Mouse (Mus musculus): ENCODE data around the gene Asf1b. TPM values are rescaled to one million over a fixed set of nuclear protein-coding genes. Genes with fewer than 3 reads are reported as not detected.

The Asf1b gene
- polyA plus RNA-seq, 1 experiment from 2014 or later = 16.6 TPM

DNA sequence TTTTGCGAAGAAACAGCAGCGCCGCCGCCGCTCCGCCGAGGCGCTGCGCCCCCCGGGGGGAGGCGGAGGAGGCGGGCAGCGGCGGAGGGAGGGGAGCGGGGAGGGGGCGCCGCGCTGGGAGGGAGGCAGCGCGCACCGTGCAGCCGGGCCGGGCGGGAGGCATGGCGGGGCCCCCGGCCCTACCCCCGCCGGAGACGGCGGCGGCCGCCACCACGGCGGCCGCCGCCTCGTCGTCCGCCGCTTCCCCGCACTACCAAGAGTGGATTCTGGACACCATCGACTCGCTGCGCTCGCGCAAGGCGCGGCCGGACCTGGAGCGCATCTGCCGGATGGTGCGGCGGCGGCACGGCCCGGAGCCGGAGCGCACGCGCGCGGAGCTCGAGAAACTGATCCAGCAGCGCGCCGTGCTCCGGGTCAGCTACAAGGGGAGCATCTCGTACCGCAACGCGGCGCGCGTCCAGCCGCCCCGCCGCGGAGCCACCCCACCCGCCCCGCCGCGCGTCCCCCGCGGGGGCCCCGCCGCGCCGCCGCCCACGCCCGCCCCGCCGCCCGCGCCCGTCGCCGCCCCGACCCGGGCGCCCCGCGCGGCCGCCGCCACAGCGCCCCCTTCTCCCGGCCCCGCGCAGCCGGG is 42.3 kb downstream of the Asf1b start, which contains the start of gene Samd1:
Gene Samd1 (plus strand): TSS at position 162 of the 631 bp plus-strand sequence.
- peak within 1 kb of the TSS; percentile 92 for H3K4me2 ChIP-seq (replicated peaks; ENCODE audit: low read depth)
- ATAC-seq (ENCODE audit: low FRiP score, low TSS enrichment) = 0 out of 2 replicates have a peak, but pooled peaks have one; percentile 3
- H3K4me3 ChIP-seq (ENCODE audit: low read depth, low read length) = peak within 1 kb of the TSS; percentile 71
- WGBS = under 1% methylated on average over 45 of the region's 112 CpGs
- no peaks in the 10 kb centered on the region for H3K9me3 ChIP-seq (ENCODE audit: control insufficient read depth, low read length)
- H3K9ac ChIP-seq (ENCODE audit: low read length) = peak within 1 kb of the TSS; percentile 66
- peak; percentile 58 for DNase-seq (ENCODE audit: low spot score)
- H3K4me1 ChIP-seq (replicated peaks; ENCODE audit: control insufficient read depth, insufficient read depth) = peaks cover 10% of the 10 kb centered on the region
- H3K27ac ChIP-seq (replicated peaks) = peak within 1 kb of the TSS; percentile 92
- peaks cover 6% of the 10 kb centered on the region; the same call in 1 of the 2 replicates for H3K36me3 ChIP-seq (ENCODE audit: control insufficient read depth, insufficient read depth, low read length)
- H3K27me3 ChIP-seq (ENCODE audit: control insufficient read depth, insufficient read depth, low read length) = no peaks in the 10 kb centered on the region
- TF ChIP-seq CTCF (IDR thresholded peaks at IDR 0.05; ENCODE audit: low read depth) = no peak
- no peak for TF ChIP-seq EP300 (optimal IDR thresholded peaks at IDR 0.05)

- peak; percentile 65 for DNase-seq (ENCODE audit: low spot score)
- peaks cover 10% of the 10 kb centered on the region for H3K4me1 ChIP-seq (replicated peaks; ENCODE audit: control insufficient read depth, insufficient read depth)
- peak overlapping the region; percentile 66 for H3K9ac ChIP-seq (ENCODE audit: low read length)
- 1% methylated on average over 75 of the region's 92 CpGs for WGBS
- peak overlapping the region; percentile 63 for H3K4me3 ChIP-seq (ENCODE audit: low read depth, low read length)
- peak; percentile 27 for ATAC-seq (ENCODE audit: low FRiP score, low TSS enrichment)
- peak overlapping the region; percentile 92 for H3K4me2 ChIP-seq (replicated peaks; ENCODE audit: low read depth)
- no peaks in the 10 kb centered on the region for H3K27me3 ChIP-seq (ENCODE audit: control insufficient read depth, insufficient read depth, low read length)
- H3K27ac ChIP-seq (replicated peaks) = peak overlapping the region; percentile 92
- peaks cover 6% of the 10 kb centered on the region; the same call in 1 of the 2 replicates for H3K36me3 ChIP-seq (ENCODE audit: control insufficient read depth, insufficient read depth, low read length)
- no peaks in the 10 kb centered on the region for H3K9me3 ChIP-seq (ENCODE audit: control insufficient read depth, low read length)
- peak; percentile 66 for TF ChIP-seq CTCF (IDR thresholded peaks at IDR 0.05; ENCODE audit: low read depth)
- no peak for TF ChIP-seq EP300 (optimal IDR thresholded peaks at IDR 0.05)
Measured at GRCm38 (mm10) chr8:83998231-83999056, 43.1 kb downstream of the Asf1b start.

- Histone ChIP-seq H3K27me3 (ENCODE audit: control insufficient read depth, insufficient read depth, low read length) (no peaks in the 10 kb centered on the region), H3K9me3 (ENCODE audit: control insufficient read depth, low read length) (no peaks in the 10 kb centered on the region), H3K4me3 (ENCODE audit: low read depth, low read length) (peak overlapping the region; percentile 63; the same call in 1 of the 2 replicates), H3K36me3 (ENCODE audit: control insufficient read depth, insufficient read depth, low read length) (peaks cover 6% of the 10 kb centered on the region; the same call in 1 of the 2 replicates), H3K4me1 (replicated peaks; ENCODE audit: control insufficient read depth, insufficient read depth) (peaks cover 10% of the 10 kb centered on the region), H3K9ac (ENCODE audit: low read length) (0 out of 2 replicates have a peak overlapping the region, but pooled peaks have one; percentile 66), H3K4me2 (replicated peaks; ENCODE audit: low read depth) (peak overlapping the region; percentile 92), H3K27ac (replicated peaks) (no peak overlapping the region)
- DNase-seq (ENCODE audit: low spot score) (no peak), ATAC-seq (ENCODE audit: low FRiP score, low TSS enrichment) (no peak)
- whole genome bisulfite sequencing = 55% methylated on average over 16 of the region's 16 CpGs
- TF ChIP-seq CTCF (IDR thresholded peaks at IDR 0.05; ENCODE audit: low read depth) (no peak), EP300 (optimal IDR thresholded peaks at IDR 0.05) (no peak)
Measured at GRCm38 (mm10) chr8:83999057-83999705, 43.9 kb downstream of the Asf1b start.

- Histone ChIP-seq H3K36me3 (ENCODE audit: control insufficient read depth, insufficient read depth, low read length) (peaks cover 5% of the 10 kb centered on the region; the same call in 1 of the 2 replicates), H3K4me2 (replicated peaks; ENCODE audit: low read depth) (no peak overlapping the region), H3K9me3 (ENCODE audit: control insufficient read depth, low read length) (no peaks in the 10 kb centered on the region), H3K27ac (replicated peaks) (no peak overlapping the region), H3K27me3 (ENCODE audit: control insufficient read depth, insufficient read depth, low read length) (no peaks in the 10 kb centered on the region), H3K4me3 (ENCODE audit: low read depth, low read length) (no peak overlapping the region), H3K4me1 (replicated peaks; ENCODE audit: control insufficient read depth, insufficient read depth) (peaks cover 13% of the 10 kb centered on the region), H3K9ac (ENCODE audit: low read length) (no peak overlapping the region)
- DNase-seq (ENCODE audit: low spot score) (no peak), ATAC-seq (ENCODE audit: low FRiP score, low TSS enrichment) (no peak)
- TF ChIP-seq CTCF (IDR thresholded peaks at IDR 0.05; ENCODE audit: low read depth) (no peak), EP300 (optimal IDR thresholded peaks at IDR 0.05) (no peak)
- 95% methylated on average over 2 of the region's 2 CpGs for WGBS
Measured at GRCm38 (mm10) chr8:83999825-84000224, 44.5 kb downstream of the Asf1b start.

DNA sequence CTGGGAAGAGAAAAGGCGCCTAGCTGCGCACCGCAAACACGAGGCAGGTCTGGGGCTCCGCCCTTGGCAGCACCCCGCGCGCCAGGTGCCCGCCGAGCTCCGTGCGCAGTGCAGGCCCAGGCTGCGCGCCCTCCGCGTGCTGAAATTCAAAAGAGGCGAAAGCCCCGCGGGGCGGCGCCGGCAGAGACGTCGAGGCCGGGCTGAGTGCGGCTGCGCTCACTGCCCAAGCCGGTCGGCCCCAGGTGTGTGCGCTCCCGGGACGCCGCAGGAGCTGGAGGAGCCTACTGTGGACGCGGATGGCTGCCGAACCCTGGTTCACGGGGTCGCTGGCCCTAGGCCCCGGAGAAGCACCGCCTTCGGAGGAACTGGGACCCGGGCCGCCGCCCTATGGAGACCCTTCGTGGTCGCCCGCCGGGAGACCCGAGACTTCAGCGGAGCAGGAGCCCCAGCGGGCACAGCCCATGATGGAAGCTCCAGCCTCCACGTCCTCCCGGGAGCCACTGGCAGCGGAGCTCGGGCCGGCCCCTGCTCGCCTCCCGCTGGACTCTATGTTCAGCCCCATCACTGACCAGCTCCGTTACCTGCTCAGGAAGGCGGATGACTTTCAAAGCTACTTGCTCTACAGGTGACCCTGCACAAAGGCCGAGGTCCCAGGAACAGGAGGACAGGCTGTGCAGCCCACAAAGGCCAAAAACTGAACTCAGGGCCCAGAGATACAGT is 46.1 kb downstream of the Asf1b start, which contains the start of gene 1700067K01Rik:
Gene 1700067K01Rik (plus strand): TSS at position 222 of the 720 bp plus-strand sequence.
- no peak for ATAC-seq (ENCODE audit: low FRiP score, low TSS enrichment)
- no peaks in the 10 kb centered on the region for H3K9me3 ChIP-seq (ENCODE audit: control insufficient read depth, low read length)
- no peak for TF ChIP-seq EP300 (optimal IDR thresholded peaks at IDR 0.05)
- no peak for TF ChIP-seq CTCF (IDR thresholded peaks at IDR 0.05; ENCODE audit: low read depth)
- DNase-seq (ENCODE audit: low spot score) = peak; percentile 36
- peaks cover 13% of the 10 kb centered on the region for H3K4me1 ChIP-seq (replicated peaks; ENCODE audit: control insufficient read depth, insufficient read depth)
- 49% methylated on average over 53 of the region's 61 CpGs for WGBS
- no peak within 1 kb of the TSS for H3K4me3 ChIP-seq (ENCODE audit: low read depth, low read length)
- H3K27ac ChIP-seq (replicated peaks) = no peak within 1 kb of the TSS
- H3K36me3 ChIP-seq (ENCODE audit: control insufficient read depth, insufficient read depth, low read length) = 0 out of 2 replicates have a peak, but pooled peaks cover 3% of the 10 kb centered on the region
- peak within 1 kb of the TSS; percentile 17; the same call in 1 of the 2 replicates for H3K4me2 ChIP-seq (replicated peaks; ENCODE audit: low read depth)
- H3K27me3 ChIP-seq (ENCODE audit: control insufficient read depth, insufficient read depth, low read length) = no peaks in the 10 kb centered on the region
- H3K9ac ChIP-seq (ENCODE audit: low read length) = no peak within 1 kb of the TSS

All from stomach, postnatal 0 days (tissue).